Mouse (Mus musculus): ENCODE results near the gene Dbndd2.
A peak's percentile ranks its signal among the peaks of the same experiment; 100 is the strongest.

The Dbndd2 gene

DNA sequence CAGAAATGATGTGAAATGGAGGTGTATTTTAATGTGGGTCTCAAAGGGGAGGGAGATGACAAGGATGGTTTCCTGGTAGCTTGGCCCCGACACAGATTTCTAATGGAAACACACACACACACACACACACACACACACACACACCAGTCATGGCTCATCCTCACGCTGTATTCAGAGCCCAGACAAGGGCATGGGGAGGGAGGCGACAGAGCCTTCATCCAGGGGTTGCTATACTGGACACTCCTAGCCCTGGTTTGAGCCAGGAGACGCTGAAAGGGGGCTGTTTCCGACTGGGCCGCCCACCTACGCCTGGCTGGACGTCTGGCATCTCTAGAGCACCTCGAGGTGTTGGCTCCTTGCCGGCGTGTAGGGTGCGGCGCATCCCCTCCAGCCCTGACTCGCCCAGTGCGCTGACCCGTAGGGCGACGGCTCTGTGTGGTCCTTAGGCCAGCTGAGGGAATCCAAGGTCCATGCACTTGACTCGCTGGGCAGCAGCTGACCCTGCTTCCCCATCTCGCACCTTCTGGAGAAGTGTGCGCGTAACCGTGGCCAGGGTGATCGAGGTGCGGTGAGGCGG lies at the start of gene Dbndd2:
Dbndd2 (plus strand) TSS at position 426 of the 577 bp plus-strand sequence.
- DNase-seq (ENCODE audit: low spot score in 2 of 2): no peak

DNA sequence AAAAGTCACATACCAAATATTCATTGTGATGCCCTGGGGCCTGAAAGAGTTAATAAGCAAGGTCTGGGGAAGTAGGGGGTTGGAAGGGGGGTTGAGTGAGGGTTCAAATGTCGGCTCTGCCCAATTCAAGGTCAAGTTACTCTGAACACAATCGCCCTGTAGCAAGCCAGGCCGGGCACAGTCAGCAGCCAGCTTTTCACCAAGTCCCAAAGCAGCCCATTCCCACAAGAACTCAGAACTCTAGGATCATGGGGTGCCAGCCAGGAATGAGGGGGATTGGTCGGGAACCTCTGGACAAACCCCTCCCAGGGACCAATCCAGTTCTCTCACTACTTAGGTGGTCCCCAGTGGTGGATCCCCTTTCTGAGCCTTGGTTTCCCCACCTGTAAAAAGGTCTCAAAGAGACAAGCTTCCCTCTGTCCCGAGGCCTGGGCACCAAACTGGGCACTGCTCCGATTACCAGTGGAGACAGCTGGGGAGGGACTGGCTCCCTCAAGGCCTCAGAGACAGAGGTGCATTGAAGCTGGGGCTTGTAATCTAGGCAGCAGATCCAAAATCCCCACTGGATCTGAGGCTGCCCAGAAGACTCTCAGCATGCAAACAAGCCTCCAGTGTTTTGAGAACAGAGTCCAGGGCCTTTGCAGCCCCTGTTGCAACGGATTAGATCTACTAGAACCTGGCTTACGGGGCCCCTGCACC lies 49.5 kb upstream of the Dbndd2 start:
- DNase-seq (ENCODE audit: low spot score in 2 of 2): no peak

DNA sequence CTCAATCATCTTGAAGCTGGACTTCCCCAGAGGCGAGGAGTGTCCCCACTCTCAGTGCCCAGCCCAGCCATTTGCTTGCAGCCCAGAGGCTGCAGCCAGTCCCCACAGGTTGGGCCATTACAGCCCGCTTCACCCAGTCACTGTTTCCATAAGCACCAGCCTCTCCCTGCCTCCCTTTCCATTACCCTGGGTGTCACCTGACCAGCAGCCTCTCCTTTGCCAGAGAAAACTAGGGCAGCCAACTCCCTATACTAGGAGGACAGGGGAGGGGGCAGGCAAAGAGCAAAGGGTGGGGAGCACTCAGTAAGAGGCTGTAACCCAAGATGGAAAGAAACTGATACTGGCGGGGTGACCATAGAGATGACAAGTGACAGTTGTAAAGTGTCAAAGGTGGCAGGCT lies 48.9 kb upstream of the Dbndd2 start:
- no peak for DNase-seq (ENCODE audit: low spot score in 2 of 2)

DNA sequence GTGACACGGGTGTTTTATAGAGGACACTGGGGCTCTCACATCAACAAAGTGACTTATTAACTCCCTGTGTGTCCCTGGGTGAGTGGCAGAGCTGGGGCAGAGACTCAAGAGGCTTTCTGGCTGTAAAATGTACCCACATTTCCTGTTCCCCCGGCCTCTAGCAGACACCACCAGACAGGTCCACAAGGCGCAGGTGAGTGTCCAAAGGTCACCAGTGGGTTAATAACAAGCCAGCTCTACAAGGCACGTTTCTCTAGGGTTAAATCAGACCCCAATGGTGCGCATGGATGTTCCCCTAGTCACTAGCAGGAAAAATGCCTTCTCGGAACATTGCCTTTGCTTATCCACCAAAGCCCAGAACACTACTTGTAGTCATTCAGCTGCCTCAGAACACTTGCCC lies 48.2 kb upstream of the Dbndd2 start:
- no peak for DNase-seq (ENCODE audit: low spot score in 2 of 2)

DNA sequence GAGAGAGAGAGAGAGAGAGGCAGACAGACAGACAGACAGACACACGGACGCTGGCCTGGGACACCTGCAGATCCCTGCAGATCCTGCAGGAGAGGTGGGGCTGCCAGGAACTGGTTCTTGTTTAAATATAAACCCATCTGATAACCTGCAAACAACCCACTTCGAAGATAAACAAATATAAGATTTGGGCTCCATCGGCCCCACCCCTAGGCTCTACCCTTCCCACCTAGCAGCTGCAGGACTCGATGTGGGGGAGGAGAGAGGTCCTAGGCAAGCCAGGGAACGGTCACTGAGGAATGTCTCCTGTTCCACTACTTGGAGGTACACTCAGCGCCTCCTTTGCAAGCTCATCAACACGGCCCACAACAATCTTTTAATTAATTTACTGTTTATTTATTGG lies 47.6 kb upstream of the Dbndd2 start:
- DNase-seq (ENCODE audit: low spot score in 2 of 2): no peak

DNA sequence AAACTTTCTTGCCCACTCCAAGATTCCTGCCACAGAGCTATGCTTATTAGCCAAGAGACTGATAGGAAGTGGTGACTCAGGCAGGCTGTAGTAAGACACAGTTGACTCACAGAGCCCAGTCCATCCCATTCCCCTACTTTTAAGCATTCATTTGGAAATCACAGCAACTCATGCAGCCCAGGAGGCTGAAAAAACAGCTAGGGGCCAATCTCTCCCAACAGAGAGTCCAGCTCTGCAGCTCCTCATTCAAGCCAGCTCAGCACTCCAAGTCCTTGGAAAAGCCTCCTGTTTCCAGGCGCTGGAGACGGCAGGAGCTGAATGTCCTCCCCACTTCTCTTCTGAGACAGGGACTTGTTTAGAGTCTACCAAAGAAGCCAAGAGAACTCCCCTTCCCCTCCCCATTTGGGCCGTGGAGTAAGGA lies 46.9 kb upstream of the Dbndd2 start:
- no peak for DNase-seq (ENCODE audit: low spot score in 2 of 2)

DNA sequence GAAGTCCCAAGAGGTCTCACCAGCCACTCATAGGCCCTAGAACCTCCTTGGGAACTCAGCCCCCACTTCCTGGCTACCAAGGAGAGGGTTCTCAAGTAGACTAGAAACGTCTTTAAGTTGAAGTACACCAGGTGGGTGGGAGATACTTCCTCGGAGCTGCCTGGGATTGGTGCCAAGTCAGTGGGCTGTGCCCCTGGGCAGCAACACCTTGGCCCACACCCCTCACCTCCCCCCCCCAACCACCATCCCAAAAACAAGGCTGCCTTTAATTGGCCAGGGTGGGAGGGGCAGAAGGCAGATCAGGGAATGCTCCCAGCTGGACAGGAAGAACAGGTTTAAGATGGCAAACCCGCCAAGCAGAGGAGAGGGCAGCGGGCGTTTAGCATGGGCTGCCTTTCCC lies 45.6 kb upstream of the Dbndd2 start:
- DNase-seq (ENCODE audit: low spot score in 2 of 2): no peak

DNA sequence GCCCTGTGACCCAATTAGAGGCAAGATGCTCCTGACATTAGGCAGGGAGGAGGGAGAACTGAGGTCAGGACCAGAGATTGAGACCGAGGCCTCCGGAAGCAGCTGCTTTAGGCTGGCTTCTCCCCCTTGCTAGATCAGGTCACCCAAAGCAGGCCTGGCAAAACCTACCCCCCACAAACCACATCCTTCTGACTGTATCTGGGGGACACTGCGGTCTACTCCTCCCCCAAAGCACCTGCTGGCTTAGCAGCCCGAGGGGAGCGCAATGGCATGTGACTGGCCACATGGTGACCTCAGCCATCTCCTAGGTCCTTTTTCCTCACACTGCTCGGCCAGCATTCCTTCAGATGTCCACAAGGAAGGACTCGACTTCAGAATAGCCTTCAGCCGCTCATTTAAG lies 44.8 kb upstream of the Dbndd2 start:
- no peak for DNase-seq (ENCODE audit: low spot score in 2 of 2)

DNA sequence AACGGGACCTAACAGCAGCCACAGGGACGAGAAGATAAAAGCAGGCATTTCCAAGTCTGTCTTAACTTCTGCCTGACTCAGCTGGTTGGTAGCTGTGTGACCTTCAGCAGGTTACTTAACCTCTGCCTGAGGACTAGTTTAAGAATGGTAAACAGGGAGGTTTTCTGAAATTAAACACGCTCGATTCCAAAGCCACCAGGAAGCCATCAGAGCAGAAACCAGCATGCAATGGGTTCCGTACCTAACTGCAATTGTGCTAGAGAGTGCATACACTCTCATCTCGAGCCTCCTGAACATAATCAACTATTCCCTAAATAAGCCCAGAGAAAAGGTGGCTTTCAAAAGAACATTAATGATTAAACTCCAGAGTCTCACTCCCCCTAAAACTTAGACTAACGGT lies 44.2 kb upstream of the Dbndd2 start:
- DNase-seq (ENCODE audit: low spot score in 2 of 2): no peak

DNA sequence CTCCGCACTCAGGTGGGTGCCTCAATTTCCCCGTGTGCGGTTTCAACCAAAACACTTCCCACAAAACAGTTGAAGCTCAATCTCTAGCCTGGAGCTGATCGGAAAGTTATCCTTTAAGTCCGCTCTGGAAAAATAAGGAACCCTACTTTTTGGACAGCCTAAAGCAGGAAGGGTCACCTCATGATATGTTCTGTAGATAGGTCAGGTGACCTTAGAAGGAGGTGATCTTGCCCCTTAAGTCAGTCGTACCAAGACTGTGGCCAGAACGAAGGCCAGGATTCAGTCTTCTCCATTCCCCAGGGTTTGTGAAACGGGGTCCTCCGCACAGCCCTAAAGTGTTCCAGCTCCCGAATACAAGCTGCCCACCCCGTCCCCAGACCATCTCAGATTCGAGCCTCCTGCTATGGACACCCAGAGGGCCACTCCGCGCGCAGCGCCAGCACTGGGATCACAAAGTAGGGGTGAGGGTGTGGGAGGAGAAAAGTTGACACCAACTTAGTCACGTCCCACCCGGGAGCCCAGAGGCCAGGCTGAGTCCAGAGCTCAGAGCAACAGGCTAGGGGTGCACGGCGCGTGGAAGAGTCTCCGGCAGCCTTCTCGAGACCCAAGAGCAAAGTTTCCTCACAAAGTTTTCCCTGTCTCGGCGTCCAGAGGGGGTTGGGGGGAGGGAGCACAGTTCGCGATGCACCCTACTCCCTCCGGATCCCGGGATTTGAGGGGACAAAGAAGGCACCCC lies 43.4 kb upstream of the Dbndd2 start:
- no peak for DNase-seq (ENCODE audit: low spot score in 2 of 2)

DNA sequence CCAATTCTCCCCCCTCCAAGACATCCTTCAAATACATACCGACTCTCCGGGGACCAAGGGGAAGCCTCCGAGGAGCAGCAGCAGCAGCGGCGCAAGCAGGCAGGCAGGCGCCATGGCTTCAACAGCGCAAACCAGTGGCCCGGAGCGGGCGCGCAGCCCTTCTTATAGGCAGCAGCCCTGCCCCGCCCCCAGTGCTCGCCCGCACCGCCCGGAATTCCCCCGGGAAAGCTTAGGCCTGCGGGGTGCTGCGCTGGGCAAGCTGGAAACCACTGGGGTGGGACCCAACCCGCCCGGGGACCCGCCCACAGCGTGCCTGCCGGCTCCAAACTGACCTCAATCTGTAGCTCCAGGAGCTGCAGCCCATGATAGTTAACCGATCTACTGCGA lies 42.9 kb upstream of the Dbndd2 start:
- peak; percentile 63 to 67 for DNase-seq (ENCODE audit: low spot score in 2 of 2)

DNA sequence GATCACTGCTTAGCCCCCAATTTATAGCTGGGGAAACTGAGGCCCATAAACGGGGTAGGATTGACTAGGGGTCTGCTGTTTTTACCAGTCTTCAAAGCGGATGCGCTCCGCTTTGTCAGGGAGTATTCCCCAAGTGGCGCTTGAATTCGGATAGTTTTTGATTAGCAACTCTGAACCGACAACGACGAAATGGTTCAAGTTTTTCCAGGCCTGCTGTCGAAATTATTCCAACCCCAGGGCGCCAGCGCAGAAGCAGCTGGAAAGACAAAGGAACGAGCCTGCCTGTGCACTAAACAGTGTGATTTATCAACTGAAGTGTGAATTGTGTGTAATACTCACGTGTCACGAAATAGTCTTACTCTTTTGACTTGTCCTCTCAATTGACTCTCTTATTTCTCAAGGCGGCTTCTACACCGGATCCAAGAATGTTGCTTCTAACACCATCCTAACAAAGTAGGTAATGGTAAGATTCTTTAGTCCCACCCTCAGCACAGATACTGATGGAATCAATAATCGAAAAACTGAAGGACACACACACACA lies 42.4 kb upstream of the Dbndd2 start, which contains the start of gene Sdc4:
Sdc4 (minus strand) TSS at position 428 of the 541 bp plus-strand sequence.
- DNase-seq (ENCODE audit: low spot score in 2 of 2): no peak

DNA sequence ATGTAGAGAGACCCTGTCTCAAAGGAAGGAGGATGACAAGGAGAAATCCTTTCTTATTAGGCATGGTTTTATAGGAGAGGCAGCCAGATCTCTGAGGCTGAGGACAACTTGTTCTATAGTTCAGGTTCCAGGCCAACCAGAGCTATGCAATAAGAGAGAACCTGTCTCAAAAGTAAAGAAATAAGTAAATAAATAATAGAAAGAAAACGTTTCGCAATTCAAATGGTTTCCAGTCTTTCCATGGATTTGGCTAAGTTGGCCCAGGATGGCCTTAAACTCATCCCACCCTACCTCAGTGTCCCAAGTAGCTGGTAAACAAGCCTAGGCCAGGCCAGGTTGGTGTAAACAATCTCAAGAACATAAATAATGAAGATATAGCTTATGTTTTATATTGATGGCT lies 41.2 kb upstream of the Dbndd2 start:
- no peak for DNase-seq (ENCODE audit: low spot score in 2 of 2)

DNA sequence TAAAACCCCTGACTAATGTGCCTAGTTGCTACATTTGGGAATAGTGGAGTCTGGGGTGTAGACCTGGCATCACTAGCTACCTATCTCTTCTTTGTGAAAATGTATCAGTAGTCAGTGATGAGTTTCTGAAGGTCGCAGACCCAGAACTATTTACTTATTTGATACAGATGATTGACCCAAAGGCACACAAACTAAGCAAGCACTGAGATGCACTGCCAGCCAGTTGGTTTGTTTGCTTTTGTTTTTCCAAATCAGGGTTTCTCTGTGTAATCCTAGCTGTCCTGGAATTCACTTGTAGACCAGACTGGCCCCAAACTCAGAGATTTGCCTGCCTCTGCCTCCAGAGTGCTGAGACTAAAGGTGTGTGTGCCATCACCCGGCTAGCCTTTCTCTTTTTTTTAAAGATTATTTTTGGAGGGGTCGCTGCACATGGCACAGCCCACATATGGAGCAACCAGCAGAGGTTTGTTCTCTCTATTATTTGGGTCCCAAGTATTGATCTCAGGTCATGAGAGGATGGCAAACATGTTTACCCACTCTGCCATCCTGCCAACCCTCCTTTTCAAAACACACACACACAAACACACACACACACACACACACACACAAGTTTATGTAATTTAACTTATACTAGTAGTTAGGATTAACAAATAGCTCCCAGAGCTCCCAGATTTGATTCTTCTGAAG lies 40.4 kb upstream of the Dbndd2 start:
- no peak for DNase-seq (ENCODE audit: low spot score in 2 of 2)

DNA sequence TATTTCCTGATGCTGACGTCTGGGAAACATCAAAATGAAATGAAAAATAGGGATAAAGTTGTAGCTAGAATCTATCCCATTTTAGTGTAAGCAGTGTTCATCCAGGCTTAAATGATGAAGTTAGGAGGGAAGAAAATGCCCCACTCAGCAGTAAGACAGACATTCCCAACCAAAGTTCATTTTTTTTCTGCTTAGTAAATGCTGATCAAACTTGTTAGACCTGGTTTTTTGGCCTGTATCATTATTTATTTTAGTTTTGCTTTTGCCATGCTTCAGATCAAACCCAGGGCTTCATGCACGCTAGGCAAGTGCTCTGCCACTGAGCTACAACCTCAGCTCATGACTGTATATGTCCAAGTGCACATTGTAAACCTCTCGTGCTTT lies 39.8 kb upstream of the Dbndd2 start:
- no peak for DNase-seq (ENCODE audit: low spot score in 2 of 2)

DNA sequence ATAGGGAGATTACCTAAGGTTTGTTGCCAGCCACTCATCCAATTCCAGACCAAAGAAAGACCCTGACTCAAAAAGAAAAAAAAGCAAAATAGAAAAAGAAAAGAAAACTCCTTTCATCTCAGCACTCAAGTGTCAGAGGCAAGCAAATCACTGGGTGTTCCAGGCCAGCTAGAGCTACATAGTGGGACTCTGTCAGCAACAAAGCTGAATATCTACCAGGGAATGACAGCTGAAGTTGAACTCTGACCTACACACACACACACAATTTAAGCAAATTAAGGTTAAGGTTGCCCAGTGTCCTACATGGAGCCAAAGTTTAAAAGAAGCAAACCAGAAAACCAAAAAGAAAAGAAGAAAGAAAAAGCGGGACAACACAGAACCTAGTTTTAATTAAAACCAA lies 37.8 kb upstream of the Dbndd2 start:
- no peak for DNase-seq (ENCODE audit: low spot score in 2 of 2)

DNA sequence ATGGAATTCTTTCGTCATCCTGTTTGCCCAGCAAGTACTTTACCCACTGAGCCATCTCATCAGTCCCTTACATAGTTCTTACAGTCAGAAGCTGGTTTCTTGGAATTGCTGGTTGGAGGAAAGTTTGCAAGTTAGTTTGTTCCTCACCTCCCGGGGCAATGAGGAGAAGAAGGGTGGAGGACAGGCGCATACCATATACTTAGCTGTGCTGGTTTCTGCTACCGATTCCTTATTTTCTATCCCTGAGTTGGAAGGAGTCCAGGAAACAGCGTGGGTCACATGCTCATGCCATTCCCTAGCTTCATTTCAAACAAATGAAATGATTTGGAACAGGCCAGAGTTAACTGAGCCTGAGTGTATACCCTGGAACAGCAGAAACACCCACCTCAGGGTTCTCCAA lies 37.0 kb upstream of the Dbndd2 start:
- DNase-seq (ENCODE audit: low spot score in 2 of 2): no peak

DNA sequence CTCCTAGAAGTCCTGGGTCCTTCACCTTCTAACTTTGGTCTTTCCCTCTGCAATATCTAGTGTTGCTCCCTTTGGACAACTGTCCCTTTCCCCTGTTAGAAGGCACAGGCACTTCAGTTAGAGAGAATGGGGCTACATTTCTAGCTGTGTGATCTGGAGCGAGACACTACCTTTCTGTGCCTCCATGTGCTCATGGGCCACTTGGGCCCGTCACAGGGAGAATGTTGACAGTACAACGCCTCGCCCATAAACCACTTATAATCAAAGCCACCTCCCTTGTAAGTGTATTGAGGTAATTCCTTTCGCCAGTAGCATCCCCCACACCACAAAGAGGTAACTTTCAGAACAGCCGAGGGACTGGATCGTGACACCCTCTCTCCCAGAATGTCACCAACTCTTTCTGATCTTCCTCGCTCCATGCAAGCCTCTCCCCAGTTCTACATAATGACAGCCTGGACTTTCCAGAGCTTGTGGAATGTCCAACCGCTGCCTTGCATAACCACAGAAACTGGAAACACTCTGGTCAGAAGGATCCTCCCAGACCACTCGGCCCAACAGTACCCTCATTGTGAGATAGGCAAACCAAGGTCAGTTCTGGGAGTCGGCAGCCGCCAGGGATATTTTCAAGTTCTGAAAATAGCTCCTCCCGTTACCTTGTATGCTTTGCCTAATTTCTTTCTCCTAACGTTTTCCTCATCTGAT lies 36.4 kb upstream of the Dbndd2 start:
- DNase-seq (ENCODE audit: low spot score in 2 of 2): no peak

DNA sequence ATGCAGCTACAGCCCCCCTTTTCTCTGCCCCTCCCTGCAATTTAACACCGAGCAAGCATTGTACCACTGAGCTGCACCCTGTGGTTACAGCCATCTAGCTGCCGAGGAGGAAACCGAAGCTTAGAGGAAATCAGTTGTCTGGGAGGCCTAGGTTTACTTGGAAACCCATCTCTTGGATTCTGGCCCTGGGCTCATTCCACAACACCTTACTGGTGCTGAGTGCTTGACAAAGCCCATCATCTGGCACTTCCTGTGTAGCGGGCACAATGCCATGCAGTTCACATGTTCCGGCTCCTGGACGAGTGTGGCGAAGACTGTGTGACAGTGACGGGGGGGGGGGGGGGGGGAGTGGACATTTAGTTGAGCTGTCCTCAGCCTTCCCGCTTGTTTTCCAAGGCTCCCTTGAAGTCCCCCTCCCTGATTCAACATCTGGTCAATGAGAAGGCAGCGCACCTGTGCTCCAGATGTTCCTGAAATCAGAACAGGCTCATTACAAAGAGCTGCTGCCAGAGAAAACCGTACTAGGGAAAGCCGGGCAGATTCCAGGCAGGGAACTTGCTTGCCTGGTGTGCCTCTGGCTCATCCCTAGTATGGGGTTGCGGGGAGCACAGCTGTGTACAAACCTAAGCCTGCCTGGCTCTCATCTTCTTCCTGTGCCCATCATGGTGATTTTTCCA lies 33.8 kb upstream of the Dbndd2 start:
- DNase-seq (ENCODE audit: low spot score in 2 of 2): no peak

DNA sequence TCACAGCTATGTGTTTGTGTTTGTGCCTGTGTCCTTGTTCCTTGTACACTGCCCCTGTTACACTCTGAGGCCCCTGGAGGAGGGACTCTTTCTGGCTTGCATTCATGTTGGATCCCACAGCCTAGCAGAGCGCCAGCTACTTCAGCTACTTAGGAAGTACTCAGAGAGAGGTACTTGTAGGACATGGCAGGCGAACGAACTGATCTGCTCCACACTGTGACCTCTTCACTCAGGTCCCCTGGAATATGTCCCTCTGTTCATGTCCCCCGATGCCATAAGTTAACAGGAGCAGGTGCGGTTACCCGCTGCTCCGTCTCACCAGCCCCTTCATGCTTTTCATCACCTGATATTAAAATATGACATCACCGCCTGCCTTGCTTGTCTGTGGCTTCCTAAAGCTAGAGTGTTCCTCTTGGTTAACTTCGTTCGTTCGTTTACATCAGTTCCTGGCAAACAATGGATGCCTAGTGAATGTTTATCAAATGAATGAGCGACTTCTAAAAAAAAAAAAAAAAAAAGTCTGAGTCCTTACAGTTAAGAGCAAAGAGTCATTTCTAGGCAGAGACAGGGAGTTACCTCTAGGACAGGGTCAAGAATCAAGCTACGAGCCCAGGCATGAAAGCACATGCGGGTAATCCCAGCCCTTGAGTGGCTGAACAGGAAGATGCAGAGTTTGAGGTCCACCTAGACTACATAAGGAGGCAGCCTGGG lies 32.7 kb upstream of the Dbndd2 start:
- DNase-seq (ENCODE audit: low spot score in 2 of 2): no peak

Measured in cerebellum, postnatal 4 days (tissue).